Mouse (Mus musculus) stomach, postnatal 0 days (tissue): Measurements from ENCODE around the gene Asmt. TPM values are rescaled to one million over a fixed set of nuclear protein-coding genes. Genes with fewer than 3 reads are reported as not detected.

ENCODE experiments used
- ATAC-seq: fragments of 200-750 bp; cut with Nextera tagmentation; 2 replicates; pipeline ENCODE4 v1.8.0; 2017; ENCODE audit not compliant: low FRiP score, low TSS enrichment
- DNase-seq: peaks from one replicate; pipeline ENCODE4 v3.0.0-alpha.2; 2016; ENCODE audit warnings: low spot score
- H3K27ac ChIP-seq: fragments of 300-500 bp; sonication (generic); replicated peaks from 2 replicates; pipeline ENCODE4 v1.5.1; 2014; ENCODE audit warnings: mild to moderate bottlenecking, control low read depth
- H3K27me3 ChIP-seq: fragments of 300-500 bp; sonication (generic); 2 replicates; pipeline ENCODE4 v1.6.1; 2014; ENCODE audit warnings: low read length; ENCODE audit not compliant: control insufficient read depth, insufficient read depth
- H3K36me3 ChIP-seq: fragments of 300-500 bp; sonication (generic); 2 replicates; pipeline ENCODE4 v1.6.1; 2014; ENCODE audit warnings: low read length, mixed read lengths; ENCODE audit not compliant: control insufficient read depth, insufficient read depth
- H3K4me1 ChIP-seq: fragments of 300-500 bp; sonication (generic); replicated peaks from 2 replicates; pipeline ENCODE4 v1.6.1; 2014; ENCODE audit warnings: antibody characterized with exemption; ENCODE audit not compliant: control insufficient read depth, insufficient read depth
- H3K4me2 ChIP-seq: fragments of 300-500 bp; sonication (generic); replicated peaks from 2 replicates; pipeline ENCODE4 v1.6.1; 2014; ENCODE audit warnings: low read depth, mild to moderate bottlenecking, control low read depth, moderate library complexity
- H3K4me3 ChIP-seq: fragments of 300-500 bp; sonication (generic); 2 replicates; pipeline ENCODE4 v1.5.1; 2014; ENCODE audit warnings: low read depth, low read length, control low read depth
- H3K9ac ChIP-seq: fragments of 300-500 bp; sonication (generic); 2 replicates; pipeline ENCODE4 v1.6.1; 2014; ENCODE audit warnings: mild to moderate bottlenecking, low read length, control low read depth, mixed read lengths
- H3K9me3 ChIP-seq: fragments of 300-500 bp; sonication (generic); 2 replicates; pipeline ENCODE4 v1.6.1; 2016; ENCODE audit warnings: low read length; ENCODE audit not compliant: control insufficient read depth
- CTCF ChIP-seq: IDR thresholded peaks from 2 replicates; pipeline ENCODE4 v1.5.1; 2016; ENCODE audit warnings: antibody characterized with exemption, low read depth, mild to moderate bottlenecking, moderate library complexity
- EP300 ChIP-seq: optimal IDR thresholded peaks from 2 replicates; pipeline ENCODE3; 2016; ENCODE audit warnings: antibody characterized with exemption
- WGBS: fragments of 180-500 bp; shearing (Covaris S2); extraction: QIAGEN DNeasy Blood & Tissue Kit; methylation state at CpG from one replicate; pipeline ENCODE4 v1.1.7; 2014; 5-methylcytosine and 5-hydroxymethylcytosine counted together
- polyA plus RNA-seq: library from polyadenylated mRNA; unstranded; fragments of >200 nt; fragmentation: Nextera tagmentation; extraction: Ambion mirVana; gene quantifications from 2 replicates; pipeline ENCODE4 v1.2.1, GENCODE M21; 2015

Gene Asmt
- polyA plus RNA-seq, 1 experiment from 2014 or later: not detected

DNA sequence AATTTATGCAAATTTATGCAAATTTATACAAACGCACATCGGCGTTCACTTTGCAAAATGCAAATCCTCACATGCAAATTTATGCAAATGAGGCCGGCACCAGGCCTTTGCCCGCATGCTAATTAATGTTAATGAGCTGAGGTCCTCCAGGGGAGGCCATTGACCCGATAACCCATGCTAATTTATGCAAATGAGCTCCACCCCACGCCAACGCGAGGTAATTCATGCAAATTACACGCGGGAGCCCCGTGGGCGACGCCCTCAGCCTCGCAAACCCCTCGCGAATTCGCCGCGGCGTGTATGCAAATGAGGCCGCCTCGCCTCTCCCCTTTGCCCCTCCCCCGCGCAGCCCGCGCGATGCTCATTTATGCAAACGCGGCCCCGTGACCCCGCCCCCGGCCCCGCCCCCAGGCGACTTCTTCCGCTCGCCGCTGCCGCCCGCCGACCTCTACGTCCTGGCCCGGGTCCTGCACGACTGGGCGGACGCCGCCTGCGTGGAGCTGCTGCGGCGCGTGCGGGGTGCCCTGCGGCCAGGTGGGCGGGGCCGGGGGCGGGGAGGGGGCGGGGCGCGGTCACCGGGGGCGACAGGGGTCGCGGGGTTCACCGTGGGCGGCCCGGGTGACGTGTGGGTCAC is 4.3 kb downstream of the Asmt start:
- TF ChIP-seq CTCF (no peak), EP300 (no peak)
- no peak for DNase-seq
- Histone ChIP-seq H3K4me2 (no peak overlapping the region), H3K27me3 (no peaks in the 10 kb centered on the region), H3K9ac (no peak overlapping the region), H3K9me3 (peaks cover 34% of the 10 kb centered on the region), H3K36me3 (no peaks in the 10 kb centered on the region; the same call in 1 of the 2 replicates), H3K4me1 (no peaks in the 10 kb centered on the region), H3K27ac (no peak overlapping the region), H3K4me3 (no peak overlapping the region)
- no peak for ATAC-seq
- 96% methylated on average over 52 of the region's 67 CpGs for WGBS

DNA sequence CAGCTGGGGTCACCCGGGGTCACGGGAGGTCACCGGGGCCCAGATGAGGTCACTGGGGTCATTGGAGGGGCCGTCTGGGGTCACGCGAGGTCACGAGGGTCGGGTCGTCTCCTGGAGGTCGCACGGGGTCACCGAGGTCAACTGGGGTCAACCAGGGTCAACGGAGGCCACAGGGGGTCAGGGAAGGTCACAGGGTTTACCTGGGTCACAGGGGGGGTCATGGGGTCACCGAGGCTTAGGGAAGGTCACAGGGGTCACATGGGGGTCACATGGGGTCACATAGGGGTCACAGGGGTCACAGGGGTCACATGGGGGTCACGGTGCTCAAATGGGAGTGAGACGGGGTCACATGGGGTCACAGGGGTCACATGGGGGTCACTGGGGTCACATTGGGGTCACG is 4.8 kb downstream of the Asmt start:
- Histone ChIP-seq H3K36me3 (no peaks in the 10 kb centered on the region; the same call in 1 of the 2 replicates), H3K4me1 (no peaks in the 10 kb centered on the region), H3K4me2 (no peak overlapping the region), H3K9me3 (peaks cover 34% of the 10 kb centered on the region), H3K27me3 (no peaks in the 10 kb centered on the region), H3K9ac (no peak overlapping the region), H3K27ac (no peak overlapping the region), H3K4me3 (no peak overlapping the region)
- WGBS: 99% methylated on average over 16 of the region's 17 CpGs
- DNase-seq (no peak), ATAC-seq (no peak)
- TF ChIP-seq CTCF (no peak), EP300 (no peak)

DNA sequence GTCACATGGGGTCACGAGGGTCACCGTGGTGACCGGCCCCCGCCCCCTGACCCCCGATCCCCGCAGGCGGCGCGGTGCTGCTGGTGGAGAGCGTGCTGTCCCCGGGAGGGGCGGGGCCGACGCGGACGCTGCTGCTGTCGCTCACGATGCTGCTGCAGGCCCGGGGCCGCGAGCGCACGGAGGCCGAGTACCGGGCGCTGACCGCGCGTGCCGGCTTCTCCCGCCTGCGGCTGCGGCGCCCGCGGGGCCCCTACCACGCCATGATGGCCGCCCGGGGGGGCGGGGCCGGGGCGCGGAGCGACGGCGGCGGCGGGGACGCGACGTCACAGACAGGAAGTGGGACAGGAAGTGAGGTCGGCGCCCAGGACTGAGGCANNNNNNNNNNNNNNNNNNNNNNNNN is 5.2 kb downstream of the Asmt start:
- TF ChIP-seq CTCF: no peak
- TF ChIP-seq EP300: no peak
- Histone ChIP-seq H3K27ac (no peak overlapping the region), H3K4me3 (no peak overlapping the region), H3K27me3 (no peaks in the 10 kb centered on the region), H3K9ac (no peak overlapping the region), H3K36me3 (no peaks in the 10 kb centered on the region; the same call in 1 of the 2 replicates), H3K4me1 (no peaks in the 10 kb centered on the region), H3K9me3 (peaks cover 33% of the 10 kb centered on the region), H3K4me2 (no peak overlapping the region)
- 98% methylated on average over 35 of the region's 53 CpGs for WGBS
- DNase-seq (no peak), ATAC-seq (no peak)
